In genomic region chr1:64601242-64601842, GRCm38 (mm10) we compare ENCODE assay signal across 32 mouse cellular contexts. TPM values are rescaled to one million over a fixed set of nuclear protein-coding genes. Genes with fewer than 3 reads are reported as not detected.
DNase-seq lines count a peak whose midpoint lies in the region; ATAC-seq and TF ChIP-seq lines count a peak whose summit lies in the region.
"Had no signal": no experiment of that assay in that cellular context is flagged by ENCODE, and none has a peak within 500 bp of the region (broad histone marks: within the 10 kb centered on the region; RNA-seq: fewer than 3 reads in every experiment).

No protein-coding gene starts in this region.

- peaks cover 4% of the 10 kb centered on the region; the same call in 1 of the 2 replicates for H3K4me1 ChIP-seq in embryonic fibroblast, embryonic 13.5 days (ENCODE audit: control insufficient read depth, insufficient read depth, low read length)
- H3K4me1 ChIP-seq in stomach, postnatal 0 days (replicated peaks; ENCODE audit: control insufficient read depth, insufficient read depth): no peaks in the 10 kb centered on the region
- no peaks in the 10 kb centered on the region for H3K4me1 ChIP-seq in forebrain, embryonic 12.5 days
- H3K4me1 ChIP-seq: embryonic facial prominence, embryonic 12.5 days; hindbrain, embryonic 10.5 days; limb, embryonic 12.5 days; neural tube, embryonic 13.5 days had no signal

- no peak for TF ChIP-seq CTCF in embryonic fibroblast, embryonic 13.5 days (IDR thresholded peaks at IDR 0.05; ENCODE audit: borderline replicate concordance, insufficient read depth, low read length)
- no peak for TF ChIP-seq CTCF in stomach, postnatal 0 days (IDR thresholded peaks at IDR 0.05; ENCODE audit: low read depth)

- no peaks in the 10 kb centered on the region for H3K27me3 ChIP-seq in stomach, postnatal 0 days (ENCODE audit: control insufficient read depth, insufficient read depth, low read length)
- H3K27me3 ChIP-seq in forebrain, embryonic 12.5 days: no peaks in the 10 kb centered on the region
- H3K27me3 ChIP-seq: embryonic facial prominence, embryonic 12.5 days; limb, embryonic 12.5 days; megakaryocyte, embryonic 14.5 days; neural tube, embryonic 13.5 days; stomach, embryonic 15.5 days had no signal

- DNase-seq in adrenal gland, adult 2 months: peak; percentile 34
- no peak for DNase-seq in adrenal gland, adult 18-20 months (ENCODE audit: low spot score in 2 of 2)
- peak; percentile 92 for DNase-seq in Muller cell, postnatal 12 days (ENCODE audit: inconsistent ontology term)
- DNase-seq in stomach, postnatal 0 days (ENCODE audit: low spot score): no peak
- DNase-seq in kidney, adult 18-20 months: no peak
- DNase-seq in spleen, postnatal 36 days (ENCODE audit: low spot score in 2 of 2): no peak
- DNase-seq: adrenal gland, postnatal 10 days; cerebellum, adult 2 months; cerebellum, postnatal 25 days; gastrocnemius, postnatal 10 days; heart, postnatal 10 days; liver, postnatal 0 days; lung, postnatal 14 days; midbrain, embryonic 14.5 days; retina, postnatal 1 day; thymus, adult 2 months; thymus, postnatal 4 days had no signal

- peaks cover 2% of the 10 kb centered on the region; the same call in 1 of the 2 replicates for H3K36me3 ChIP-seq in stomach, postnatal 0 days (ENCODE audit: control insufficient read depth, insufficient read depth, low read length)
- peaks cover 37% of the 10 kb centered on the region for H3K36me3 ChIP-seq in forebrain, embryonic 12.5 days (replicated peaks)
- H3K36me3 ChIP-seq: stomach, embryonic 15.5 days had no signal

- no peak overlapping the region for H3K9ac ChIP-seq in stomach, postnatal 0 days (ENCODE audit: low read length)
- H3K9ac ChIP-seq in forebrain, embryonic 12.5 days: no peak overlapping the region
- H3K9ac ChIP-seq: embryonic facial prominence, embryonic 12.5 days; limb, embryonic 12.5 days; liver, postnatal 0 days; neural tube, embryonic 13.5 days; stomach, embryonic 15.5 days had no signal

- peak overlapping the region; percentile 94 for H3K27ac ChIP-seq in embryonic fibroblast, embryonic 13.5 days (ENCODE audit: insufficient read depth, low read length)
- H3K27ac ChIP-seq in stomach, postnatal 0 days (replicated peaks): no peak overlapping the region
- no peak overlapping the region for H3K27ac ChIP-seq in forebrain, embryonic 12.5 days
- H3K27ac ChIP-seq: embryonic facial prominence, embryonic 12.5 days; hindbrain, embryonic 10.5 days; kidney, postnatal 0 days; limb, embryonic 12.5 days; neural tube, embryonic 13.5 days had no signal

- TF ChIP-seq POLR2A in embryonic fibroblast, embryonic 13.5 days (IDR thresholded peaks at IDR 0.05; ENCODE audit: low read depth, low read length): no peak

- TF ChIP-seq EP300 in stomach, postnatal 0 days (optimal IDR thresholded peaks at IDR 0.05): no peak

- H3K9me3 ChIP-seq in stomach, postnatal 0 days (ENCODE audit: control insufficient read depth, low read length): no peaks in the 10 kb centered on the region
- H3K9me3 ChIP-seq in forebrain, embryonic 12.5 days: no peaks in the 10 kb centered on the region
- H3K9me3 ChIP-seq: embryonic facial prominence, embryonic 12.5 days; hindbrain, embryonic 10.5 days; limb, embryonic 12.5 days; megakaryocyte, embryonic 14.5 days; neural tube, embryonic 13.5 days; stomach, embryonic 15.5 days had no signal

- WGBS in stomach, postnatal 0 days: 47% methylated on average over 6 of the region's 6 CpGs
- WGBS in forebrain, embryonic 12.5 days: 91% methylated on average over 6 of the region's 6 CpGs

- no peak overlapping the region for H3K4me2 ChIP-seq in stomach, postnatal 0 days (replicated peaks; ENCODE audit: low read depth)
- H3K4me2 ChIP-seq in forebrain, embryonic 12.5 days: no peak overlapping the region
- H3K4me2 ChIP-seq: embryonic facial prominence, embryonic 12.5 days; heart, embryonic 11.5 days; limb, embryonic 12.5 days; liver, embryonic 11.5 days; neural tube, embryonic 13.5 days; stomach, embryonic 15.5 days had no signal

- peak; percentile 83 for ATAC-seq in stomach, postnatal 0 days (ENCODE audit: low FRiP score, low TSS enrichment)
- ATAC-seq in forebrain, embryonic 12.5 days (ENCODE audit: low FRiP score): no peak
- ATAC-seq: forebrain, embryonic 14.5 days; hindbrain, embryonic 16.5 days; intestine, postnatal 0 days; liver, postnatal 0 days had no signal

- H3K4me3 ChIP-seq in embryonic fibroblast, embryonic 13.5 days (ENCODE audit: insufficient read depth, low read length): no peak overlapping the region
- no peak overlapping the region for H3K4me3 ChIP-seq in stomach, postnatal 0 days (ENCODE audit: low read depth, low read length)
- H3K4me3 ChIP-seq in forebrain, embryonic 12.5 days (replicated peaks): no peak overlapping the region
- H3K4me3 ChIP-seq: embryonic facial prominence, embryonic 12.5 days; erythroblast, embryonic 14.5 days; hindbrain, embryonic 10.5 days; limb, embryonic 12.5 days; megakaryocyte, embryonic 14.5 days; neural tube, embryonic 13.5 days; stomach, embryonic 15.5 days had no signal

RNA-seq across cellular contexts. Expression of gene Mettl21a, which starts 15.7 kb away (rescaled TPM):
- 10 to 100 TPM in 1 of 2 experiments, 1 to 10 TPM in 1; 9.4 to 16.6 TPM for total RNA-seq in adrenal gland, adult 2 months (2021)
- polyA plus RNA-seq in adrenal gland, adult 2 months (2012; rRNA removed): 13.7 and 17.2 TPM in 2 replicates
- total RNA-seq in adrenal gland, adult 18-20 months (2021): 10 to 100 TPM in 1 of 2 experiments, 1 to 10 TPM in 1; 8.5 to 16.5 TPM
- 27.9 and 29.3 TPM in 2 replicates for polyA plus RNA-seq in embryonic fibroblast, embryonic 13.5 days (2011; ENCODE audit: insufficient read length, low read depth, missing spikeins)
- 14.8 and 15.0 TPM in 2 replicates for polyA plus RNA-seq in stomach, postnatal 0 days (2015; fragmentation: Nextera tagmentation; extraction: Ambion mirVana)
- polyA plus RNA-seq in forebrain, embryonic 12.5 days (2016; fragmentation: Nextera tagmentation; extraction: Ambion mirVana): 19.3 and 19.6 TPM in 2 replicates

Comparison
In these comparisons a context has a peak if more than half of its experiments do, and no peak if none do; other contexts are left out.
1. DNase-seq: peak in adrenal gland, adult 2 months (single experiment) and Muller cell, postnatal 12 days (single experiment); none in adrenal gland, adult 18-20 months (0 of 2), stomach, postnatal 0 days (single experiment), kidney, adult 18-20 months (single experiment) and spleen, postnatal 36 days (0 of 2).